Mouse (Mus musculus) liver, adult 2 months (tissue): ENCODE data around the gene 1700031F05Rik.
"Not testable (repeated sequence)": the region's sequence is repeated elsewhere in the genome, so short reads cannot be mapped to it uniquely, and the experiment has no call there.

Experiments used
- CTCF ChIP-seq: fragments of 200-500 bp; IDR thresholded peaks from 2 replicates; pipeline ENCODE4 v1.5.1; 2011; ENCODE audit warnings: low read depth, low read length, control low read depth
- POLR2A ChIP-seq: fragments of 200-500 bp; IDR thresholded peaks from 2 replicates; pipeline ENCODE4 v1.6.1; 2011; ENCODE audit warnings: low read length, control low read depth; ENCODE audit not compliant: insufficient read depth; ENCODE audit errors: extremely low read depth

DNA sequence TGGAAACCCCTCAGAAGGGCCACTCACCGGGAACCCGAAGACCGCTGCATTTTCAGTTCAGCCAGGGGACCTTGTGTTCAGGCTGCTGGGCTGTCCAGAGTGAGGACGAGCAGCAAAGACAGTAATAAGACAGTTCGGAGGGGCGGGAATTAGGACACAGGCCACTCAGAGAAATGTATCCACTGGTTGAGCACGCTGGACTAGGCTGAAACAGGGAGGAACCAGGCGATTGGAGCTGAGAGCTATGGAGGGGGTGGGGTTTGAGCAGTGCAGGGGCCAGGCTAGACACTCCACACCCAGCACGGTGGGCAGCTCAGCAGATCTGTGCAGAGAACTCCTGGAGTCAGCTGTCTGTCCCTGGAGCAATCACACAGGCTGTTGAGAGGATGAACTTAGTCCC, 40.8 kb upstream of the 1700031F05Rik start, which contains the start of the genes Dmrtc1a and 1700011M02Rik:
- TF ChIP-seq CTCF, POLR2A: not testable (repeated sequence)
